Mouse (Mus musculus): ENCODE results near the gene Ubap1l. TPM values are rescaled to one million over a fixed set of nuclear protein-coding genes. Genes with fewer than 3 reads are reported as not detected.

Gene Ubap1l
- polyA plus RNA-seq (2014; fragmentation: Illumina TruSeq; extraction: RNeasy Lipid Tissue Mini Kit (QIAGEN cat#74804); ENCODE audit: low read depth, low replicate concordance) = not detected

DNA sequence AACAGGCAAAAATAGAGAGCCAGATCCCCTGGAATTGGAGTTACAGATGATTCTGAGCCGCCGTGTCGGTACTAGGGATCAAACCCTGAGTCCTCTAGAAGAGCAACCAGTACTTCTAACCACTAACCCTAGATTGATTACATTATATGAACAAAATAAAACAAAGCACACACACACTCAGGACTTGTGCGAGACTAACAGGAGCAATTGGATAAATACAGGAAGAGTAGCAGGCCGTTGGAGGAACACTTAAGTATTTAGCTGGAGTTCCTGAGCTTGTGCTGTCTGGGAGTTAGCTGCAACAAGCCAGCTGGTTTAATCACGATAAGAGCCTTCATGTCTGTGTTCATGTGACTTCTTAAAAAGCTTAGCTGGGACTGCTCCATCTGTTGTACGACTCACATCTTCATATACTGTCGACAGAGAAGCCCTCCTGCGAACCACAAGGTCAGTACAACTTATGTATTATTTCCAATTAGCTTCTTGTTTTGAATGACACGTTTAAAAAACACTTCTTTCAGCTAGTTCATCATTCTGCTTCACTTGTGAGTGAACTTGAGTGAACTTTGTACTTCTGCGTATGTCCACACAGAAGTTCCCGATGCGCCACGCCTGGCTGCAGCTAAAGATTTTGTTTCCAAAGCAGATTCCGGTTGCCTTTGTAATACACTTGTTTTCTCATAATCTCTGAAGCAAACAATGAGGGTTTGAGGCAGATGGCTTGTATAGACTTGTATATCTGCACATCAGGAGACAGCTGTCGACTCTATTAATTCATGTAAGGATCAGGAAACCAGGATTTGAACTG, at the start of gene Ubap1l:
Gene Ubap1l, plus strand, starts transcription at position 401 of the 808 bp plus-strand sequence.

DNA sequence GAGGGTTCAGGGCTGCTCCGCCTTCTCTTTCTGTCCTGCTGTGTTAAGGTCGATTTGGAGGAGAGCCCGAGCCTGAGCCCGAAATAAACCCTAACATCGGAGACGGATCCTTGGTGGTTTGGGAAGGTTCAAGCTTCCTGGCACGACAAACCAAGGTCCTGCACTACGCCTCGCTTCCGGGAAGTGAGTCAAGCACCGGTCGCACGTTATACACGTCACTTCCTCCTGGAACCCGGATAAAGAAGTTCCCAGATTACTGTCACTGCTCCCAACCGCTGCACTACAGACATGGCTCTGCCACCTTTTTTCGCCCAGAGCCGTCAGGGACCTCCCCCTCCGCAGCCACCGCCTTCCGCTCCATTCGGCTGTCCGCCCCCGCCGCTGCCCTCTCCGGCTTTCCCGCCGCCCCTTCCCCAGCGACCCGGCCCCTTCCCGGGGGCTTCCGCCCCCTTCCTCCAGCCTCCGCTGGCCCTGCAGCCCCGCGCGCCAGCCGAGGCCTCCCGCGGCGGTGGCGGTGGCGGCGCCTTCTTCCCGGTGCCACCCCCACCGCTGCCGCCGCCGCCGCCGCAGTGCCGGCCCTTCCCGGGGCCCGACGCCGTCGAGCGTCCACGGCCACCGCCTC, 14.9 kb upstream of the Ubap1l start, which contains the start of gene Pdcd7:
Gene Pdcd7, plus strand, starts transcription at position 251 of the 622 bp plus-strand sequence.

DNA sequence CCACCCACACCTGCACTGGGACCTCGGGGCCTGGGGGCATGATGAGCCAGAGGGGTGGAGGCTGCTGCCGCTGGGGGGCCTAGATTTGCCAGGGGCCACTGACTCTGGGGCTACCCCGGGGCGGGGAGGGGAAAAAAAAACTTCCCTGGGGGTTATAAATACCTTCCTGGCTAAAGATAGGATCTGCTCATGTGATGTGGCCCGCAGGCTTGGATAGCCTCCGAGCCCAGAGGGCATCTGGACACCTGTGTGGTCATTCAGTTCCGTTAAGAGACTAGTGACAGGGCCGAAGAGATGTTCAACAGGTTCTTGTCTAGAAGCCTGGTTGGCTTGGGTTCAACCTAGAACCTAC, 30.7 kb downstream of the Ubap1l start, which contains the start of gene Kbtbd13:
Gene Kbtbd13, minus strand, starts transcription at position 40 of the 352 bp plus-strand sequence.

DNA sequence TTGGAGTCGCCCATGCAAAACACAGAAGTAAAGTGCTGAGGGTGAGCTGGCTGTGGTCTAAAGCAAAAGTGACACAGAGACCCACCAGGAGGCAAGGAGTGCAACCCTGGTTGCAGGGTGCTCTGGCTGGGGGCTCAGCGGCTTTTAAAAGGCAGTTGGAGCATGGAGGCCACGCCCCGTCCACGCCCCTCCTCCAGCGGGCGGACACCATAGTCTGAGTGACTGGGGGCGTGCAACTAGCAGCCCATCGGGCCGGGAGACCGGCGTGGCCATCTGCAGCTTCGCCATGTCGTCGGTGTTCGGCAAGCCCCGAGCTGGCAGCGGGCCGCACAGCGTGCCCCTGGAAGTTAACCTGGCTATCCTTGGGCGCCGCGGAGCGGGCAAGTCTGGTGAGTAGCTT, 37.4 kb downstream of the Ubap1l start, which contains the start of gene Rasl12:
Gene Rasl12, plus strand, starts transcription at position 228 of the 400 bp plus-strand sequence.

DNA sequence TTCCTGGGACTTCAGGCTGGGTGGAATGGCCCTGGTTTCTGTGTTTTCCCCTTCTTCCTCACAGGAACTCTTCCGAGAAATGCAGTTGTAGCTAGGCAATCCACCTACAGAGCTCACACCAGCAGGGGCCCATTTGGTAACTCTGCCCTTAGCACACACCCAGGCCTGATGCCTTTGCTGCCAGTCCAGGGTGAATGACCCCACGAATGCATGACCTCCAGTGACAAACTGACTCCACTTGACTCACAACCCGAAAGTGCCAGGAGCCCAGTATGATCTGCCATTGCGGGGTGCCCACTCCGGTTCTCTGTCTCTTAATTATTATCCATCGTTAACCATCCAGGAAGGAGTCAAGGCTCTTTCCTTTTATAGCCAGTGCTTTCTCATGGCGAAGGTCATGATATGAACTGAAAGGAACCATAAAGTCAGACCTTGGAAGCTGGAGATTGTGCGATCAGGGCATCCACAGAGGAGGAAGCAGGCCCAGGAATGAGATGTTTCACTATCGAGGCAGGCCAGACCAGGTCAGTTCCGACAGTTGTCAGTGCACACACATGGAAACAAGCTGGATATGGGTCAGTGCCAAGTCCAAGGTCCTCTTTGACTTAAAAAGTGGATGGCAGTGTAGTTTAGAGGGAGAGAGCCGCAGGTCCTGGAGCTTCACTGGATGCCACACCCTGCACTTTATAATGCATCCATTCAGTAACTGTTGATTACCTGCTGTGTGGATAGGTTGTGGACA, 62.1 kb downstream of the Ubap1l start, which contains the start of gene Slc51b:
Gene Slc51b, minus strand, starts transcription at position 196 of the 742 bp plus-strand sequence.

Other genes starting within 250 kb of the Ubap1l start
- not detected for gene Igdcc3, start 219.9 kb upstream of the Ubap1l start, polyA plus RNA-seq (2014; fragmentation: Illumina TruSeq; extraction: RNeasy Lipid Tissue Mini Kit (QIAGEN cat#74804); ENCODE audit: low read depth, low replicate concordance)
- gene Parp16, start 165.7 kb upstream of the Ubap1l start, polyA plus RNA-seq (2014; fragmentation: Illumina TruSeq; extraction: RNeasy Lipid Tissue Mini Kit (QIAGEN cat#74804); ENCODE audit: low read depth, low replicate concordance) = 10.5 TPM
- 0.21 TPM for gene Cilp, start 95.9 kb upstream of the Ubap1l start, polyA plus RNA-seq (2014; fragmentation: Illumina TruSeq; extraction: RNeasy Lipid Tissue Mini Kit (QIAGEN cat#74804); ENCODE audit: low read depth, low replicate concordance)
- 578 TPM for gene Clpx, start 66.8 kb upstream of the Ubap1l start, polyA plus RNA-seq (2014; fragmentation: Illumina TruSeq; extraction: RNeasy Lipid Tissue Mini Kit (QIAGEN cat#74804); ENCODE audit: low read depth, low replicate concordance)
- 4.7 TPM for gene Pdcd7, start 14.9 kb upstream of the Ubap1l start, polyA plus RNA-seq (2014; fragmentation: Illumina TruSeq; extraction: RNeasy Lipid Tissue Mini Kit (QIAGEN cat#74804); ENCODE audit: low read depth, low replicate concordance)
- 0.16 TPM for gene Kbtbd13, start 30.6 kb downstream of the Ubap1l start, polyA plus RNA-seq (2014; fragmentation: Illumina TruSeq; extraction: RNeasy Lipid Tissue Mini Kit (QIAGEN cat#74804); ENCODE audit: low read depth, low replicate concordance)
- not detected for gene Rasl12, start 37.5 kb downstream of the Ubap1l start, polyA plus RNA-seq (2014; fragmentation: Illumina TruSeq; extraction: RNeasy Lipid Tissue Mini Kit (QIAGEN cat#74804); ENCODE audit: low read depth, low replicate concordance)
- gene Slc51b, start 61.9 kb downstream of the Ubap1l start, polyA plus RNA-seq (2014; fragmentation: Illumina TruSeq; extraction: RNeasy Lipid Tissue Mini Kit (QIAGEN cat#74804); ENCODE audit: low read depth, low replicate concordance) = 6.3 TPM
- 10.0 TPM for gene Mtfmt, start 74.7 kb downstream of the Ubap1l start, polyA plus RNA-seq (2014; fragmentation: Illumina TruSeq; extraction: RNeasy Lipid Tissue Mini Kit (QIAGEN cat#74804); ENCODE audit: low read depth, low replicate concordance)
- gene Spg21, start 99.9 kb downstream of the Ubap1l start, polyA plus RNA-seq (2014; fragmentation: Illumina TruSeq; extraction: RNeasy Lipid Tissue Mini Kit (QIAGEN cat#74804); ENCODE audit: low read depth, low replicate concordance) = 57.9 TPM
- gene Ankdd1a, start 159.2 kb downstream of the Ubap1l start, polyA plus RNA-seq (2014; fragmentation: Illumina TruSeq; extraction: RNeasy Lipid Tissue Mini Kit (QIAGEN cat#74804); ENCODE audit: low read depth, low replicate concordance) = not detected
- 1.1 TPM for gene Plekho2, start 219.0 kb downstream of the Ubap1l start, polyA plus RNA-seq (2014; fragmentation: Illumina TruSeq; extraction: RNeasy Lipid Tissue Mini Kit (QIAGEN cat#74804); ENCODE audit: low read depth, low replicate concordance)
- not detected for gene Pif1, start 226.1 kb downstream of the Ubap1l start, polyA plus RNA-seq (2014; fragmentation: Illumina TruSeq; extraction: RNeasy Lipid Tissue Mini Kit (QIAGEN cat#74804); ENCODE audit: low read depth, low replicate concordance)

All from liver, adult 10 weeks (tissue).